Mouse (Mus musculus) kidney, adult 2 months (tissue): ENCODE results near the gene Mcm5. TPM values are rescaled to one million over a fixed set of nuclear protein-coding genes. Genes with fewer than 3 reads are reported as not detected.

Experiments
- DNase-seq: peaks from one replicate; pipeline ENCODE4 v3.0.0; 2021
- H3K27ac ChIP-seq: fragments of 200-500 bp; 2 replicates; pipeline ENCODE4 v1.5.1; 2012; ENCODE audit warnings: low read depth, low read length, control low read depth, inconsistent platforms; ENCODE audit not compliant: insufficient read depth
- H3K27me3 ChIP-seq: fragments of 200-500 bp; replicated peaks from 2 replicates; pipeline ENCODE4 v1.6.1; 2012; ENCODE audit warnings: mild to moderate bottlenecking, moderate library complexity, low read length, inconsistent platforms; ENCODE audit not compliant: control insufficient read depth, insufficient read depth
- H3K36me3 ChIP-seq: fragments of 200-500 bp; 2 replicates; pipeline ENCODE4 v1.6.1; 2012; ENCODE audit warnings: mild to moderate bottlenecking, moderate library complexity, low read length, inconsistent platforms; ENCODE audit not compliant: control insufficient read depth, insufficient read depth
- H3K4me1 ChIP-seq: fragments of 200-500 bp; 2 replicates; pipeline ENCODE4 v1.6.1; 2011; ENCODE audit warnings: low read length; ENCODE audit not compliant: control insufficient read depth, insufficient read depth
- H3K4me3 ChIP-seq: fragments of 200-500 bp; 2 replicates; pipeline ENCODE4 v1.5.1; 2011; ENCODE audit warnings: mild to moderate bottlenecking, low read depth, low read length, control low read depth; ENCODE audit not compliant: insufficient read depth
- CTCF ChIP-seq: fragments of 200-500 bp; conservative IDR thresholded peaks from 2 replicates; pipeline ENCODE4 v1.5.1; 2011; ENCODE audit warnings: low read depth, mild to moderate bottlenecking, control low read depth, low read length, moderate library complexity, mixed read lengths; ENCODE audit not compliant: insufficient read depth, insufficient read length
- POLR2A ChIP-seq: fragments of 200-500 bp; IDR thresholded peaks from one replicate; pipeline ENCODE4 v1.6.1; 2011; ENCODE audit warnings: low read depth, low read length, control low read depth
- WGBS: fragments of 180-500 bp; shearing (Covaris S2); methylation state at CpG from one replicate; pipeline ENCODE4 v1.1.7; 2018; 5-methylcytosine and 5-hydroxymethylcytosine counted together
- polyA plus RNA-seq: library from polyadenylated mRNA; depleted of rRNA; stranded (reverse); fragments of >200 nt; gene quantifications from 2 replicates; pipeline ENCODE4 v1.2.3, GENCODE M21; 2012

Mcm5 gene
- polyA plus RNA-seq, 1 experiment: 5.7 TPM

GRCm38 (mm10) chr8:75102956-75103355 is 6.4 kb upstream of the Mcm5 start:
- H3K4me1 ChIP-seq: no peaks in the 10 kb centered on the region
- no peaks in the 10 kb centered on the region for H3K27me3 ChIP-seq
- no peak for TF ChIP-seq POLR2A
- no peak for TF ChIP-seq CTCF
- 91% methylated on average over 4 of the region's 4 CpGs for WGBS
- peaks cover 2% of the 10 kb centered on the region; the same call in 1 of the 2 replicates for H3K36me3 ChIP-seq
- H3K4me3 ChIP-seq: no peak overlapping the region
- no peak overlapping the region for H3K27ac ChIP-seq
- no peak for DNase-seq

GRCm38 (mm10) chr8:75103376-75103878 is 5.9 kb upstream of the Mcm5 start:
- TF ChIP-seq POLR2A (no peak), CTCF (no peak)
- Histone ChIP-seq H3K4me1 (no peaks in the 10 kb centered on the region), H3K36me3 (no peaks in the 10 kb centered on the region), H3K4me3 (no peak overlapping the region), H3K27ac (no peak overlapping the region), H3K27me3 (no peaks in the 10 kb centered on the region)
- WGBS: 48% methylated on average over 8 of the region's 8 CpGs
- no peak for DNase-seq

- WGBS: under 1% methylated on average over 9 of the region's 9 CpGs
- H3K27ac ChIP-seq: peak overlapping the region; percentile 65; the same call in 1 of the 2 replicates
- H3K4me1 ChIP-seq: 0 out of 2 replicates have a peak, but pooled peaks cover 5% of the 10 kb centered on the region
- H3K36me3 ChIP-seq: no peaks in the 10 kb centered on the region
- peak; percentile 91 for DNase-seq
- no peaks in the 10 kb centered on the region for H3K27me3 ChIP-seq
- peak overlapping the region; percentile 77 for H3K4me3 ChIP-seq
- TF ChIP-seq CTCF (peak; percentile 97), POLR2A (no peak)
Measured at GRCm38 (mm10) chr8:75108527-75109235, 688 bp upstream of the Mcm5 start.

GRCm38 (mm10) chr8:75110093-75110492 is 724 bp downstream of the Mcm5 start:
- TF ChIP-seq CTCF (no peak), POLR2A (no peak)
- 11% methylated on average over 13 of the region's 13 CpGs for WGBS
- Histone ChIP-seq H3K4me1 (0 out of 2 replicates have a peak, but pooled peaks cover 5% of the 10 kb centered on the region), H3K27ac (no peak overlapping the region), H3K4me3 (peak overlapping the region; percentile 62; the same call in 1 of the 2 replicates), H3K36me3 (no peaks in the 10 kb centered on the region), H3K27me3 (no peaks in the 10 kb centered on the region)
- no peak for DNase-seq

GRCm38 (mm10) chr8:75118505-75118904 is 9.1 kb downstream of the Mcm5 start:
- no peak for DNase-seq
- Histone ChIP-seq H3K36me3 (no peaks in the 10 kb centered on the region), H3K4me1 (no peaks in the 10 kb centered on the region), H3K27ac (no peak overlapping the region), H3K27me3 (no peaks in the 10 kb centered on the region), H3K4me3 (no peak overlapping the region)
- 92% methylated on average over 1 of the region's 1 CpGs for WGBS
- TF ChIP-seq CTCF: no peak
- no peak for TF ChIP-seq POLR2A

GRCm38 (mm10) chr8:75119287-75119686 is 9.9 kb downstream of the Mcm5 start:
- 96% methylated on average over 2 of the region's 2 CpGs for WGBS
- no peak for DNase-seq
- Histone ChIP-seq H3K27me3 (no peaks in the 10 kb centered on the region), H3K4me1 (no peaks in the 10 kb centered on the region), H3K36me3 (no peaks in the 10 kb centered on the region), H3K27ac (no peak overlapping the region), H3K4me3 (no peak overlapping the region)
- TF ChIP-seq CTCF (no peak), POLR2A (no peak)

GRCm38 (mm10) chr8:75119747-75120146 is 10.4 kb downstream of the Mcm5 start:
- Histone ChIP-seq H3K4me1 (no peaks in the 10 kb centered on the region), H3K27ac (no peak overlapping the region), H3K27me3 (no peaks in the 10 kb centered on the region), H3K4me3 (no peak overlapping the region), H3K36me3 (no peaks in the 10 kb centered on the region)
- TF ChIP-seq POLR2A: no peak
- TF ChIP-seq CTCF: no peak
- DNase-seq: no peak
- 98% methylated on average over 2 of the region's 2 CpGs for WGBS
